Mouse (Mus musculus) ES-Bruce4 (cell line): Measurements from ENCODE around the gene Galnt18.

Source experiments
- CTCF ChIP-seq: IDR thresholded peaks from one replicate; pipeline ENCODE4 v1.8.1; 2011; ENCODE audit warnings: low read depth, low read length
- EP300 ChIP-seq: IDR thresholded peaks from 2 replicates; pipeline ENCODE4 v1.6.1; 2011; ENCODE audit warnings: low read depth, low read length; ENCODE audit not compliant: insufficient read depth
- POLR2A ChIP-seq: IDR thresholded peaks from one replicate; pipeline ENCODE4 v1.8.1; 2011; ENCODE audit warnings: low read length; ENCODE audit not compliant: insufficient read depth

DNA sequence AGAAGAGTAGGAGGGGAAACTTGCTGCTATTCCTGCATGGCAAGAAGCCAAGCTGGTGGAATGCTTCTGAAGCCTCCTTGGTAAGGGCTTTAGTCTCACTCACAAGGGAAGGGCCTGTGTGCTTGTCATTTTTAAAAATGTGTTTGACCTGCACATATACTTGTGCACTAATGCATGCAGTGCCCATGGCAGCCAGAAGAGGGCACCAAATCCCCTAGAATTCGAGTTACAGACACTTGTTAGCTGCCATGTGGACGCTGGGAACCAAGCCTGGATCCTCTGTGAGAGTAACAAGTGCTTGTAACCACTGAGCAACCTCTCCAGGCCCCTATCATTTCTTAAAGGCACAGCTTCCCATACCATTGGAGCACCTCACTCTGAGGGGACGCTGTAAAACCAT is 219.7 kb downstream of the Galnt18 start:
- peak; percentile 28 for TF ChIP-seq CTCF
- TF ChIP-seq POLR2A, result no peak
- TF ChIP-seq EP300, result no peak
